Mouse (Mus musculus): ENCODE measurements around the gene Ddx4.

The Ddx4 gene

GRCm38 (mm10) chr13:112551641-112552548 lies 100.4 kb downstream of the Ddx4 start:
- DNase-seq (ENCODE audit: low spot score), result no peak

Data from urinary bladder, postnatal 25 days (tissue).